Mouse (Mus musculus): Measurements from ENCODE around the gene Cilp.

Gene Cilp

GRCm38 (mm10) chr9:65297056-65297455, 32.1 kb downstream of the Cilp start:
- no peak for DNase-seq

GRCm38 (mm10) chr9:65298761-65299160, 33.8 kb downstream of the Cilp start:
- DNase-seq = no peak

- DNase-seq = no peak
These were observed 34.7 kb downstream of the Cilp start for GRCm38 (mm10) chr9:65299650-65300049.

- DNase-seq = no peak
These were observed 37.5 kb downstream of the Cilp start for GRCm38 (mm10) chr9:65302327-65302983.

GRCm38 (mm10) chr9:65303586-65303985, 38.6 kb downstream of the Cilp start:
- no peak for DNase-seq

GRCm38 (mm10) chr9:65304300-65304699, 39.3 kb downstream of the Cilp start:
- DNase-seq = no peak

GRCm38 (mm10) chr9:65306672-65307071, 41.7 kb downstream of the Cilp start:
- no peak for DNase-seq

GRCm38 (mm10) chr9:65308011-65308410, 43.0 kb downstream of the Cilp start:
- no peak for DNase-seq

- no peak for DNase-seq
These were observed 47.8 kb downstream of the Cilp start for GRCm38 (mm10) chr9:65312669-65313357.

- DNase-seq = no peak
These were observed 48.9 kb downstream of the Cilp start for GRCm38 (mm10) chr9:65313846-65314245.

- DNase-seq = no peak
These were observed 57.4 kb downstream of the Cilp start for GRCm38 (mm10) chr9:65322255-65322900.

GRCm38 (mm10) chr9:65325971-65326370, 61.0 kb downstream of the Cilp start:
- DNase-seq = no peak

- no peak for DNase-seq
These were observed 62.4 kb downstream of the Cilp start for GRCm38 (mm10) chr9:65327371-65327770.

All from cerebellum, adult 18-20 months (tissue).